Mouse (Mus musculus) frontal cortex, adult 2 months (tissue): ENCODE results near the gene Vps26b. TPM values are rescaled to one million over a fixed set of nuclear protein-coding genes. Genes with fewer than 3 reads are reported as not detected.

ENCODE experiments used
- DNase-seq, 2 experiments: peaks; one replicate each; pipeline ENCODE4 v3.0.0; 2022; ENCODE audit warnings: low spot score in 1 of 2; ENCODE audit errors: extremely low spot score in 1 of 2
- polyA plus RNA-seq: library from polyadenylated mRNA; depleted of rRNA; stranded (reverse); fragments of >200 nt; gene quantifications from 2 replicates; pipeline ENCODE4 v1.2.3, GENCODE M21; 2012; rRNA removed

Vps26b gene
- polyA plus RNA-seq, 1 experiment = 74.9 TPM

DNA sequence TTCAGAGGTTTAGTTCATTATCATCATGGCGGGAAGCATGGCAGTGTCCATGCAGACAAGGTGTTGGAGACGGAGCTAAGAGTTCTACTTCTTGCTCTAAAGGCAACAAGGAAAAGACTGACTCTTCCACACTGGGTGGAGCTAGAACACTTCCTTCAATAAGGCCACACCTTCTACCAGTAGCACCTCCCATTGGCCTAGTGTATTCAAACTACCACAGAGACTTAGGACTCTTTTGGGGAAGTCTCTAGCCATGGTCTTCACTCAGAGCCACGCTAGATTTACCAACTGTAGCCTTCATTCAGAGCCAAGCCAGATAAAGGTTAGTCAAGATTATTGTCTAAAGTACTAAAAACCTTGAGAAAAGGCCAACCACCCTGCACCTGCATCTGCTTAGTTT lies 32.8 kb downstream of the Vps26b start:
- DNase-seq = no peak

- no peak for DNase-seq
Observed at GRCm38 (mm10) chr9:26993900-26994299, 36.0 kb downstream of the Vps26b start.

DNA sequence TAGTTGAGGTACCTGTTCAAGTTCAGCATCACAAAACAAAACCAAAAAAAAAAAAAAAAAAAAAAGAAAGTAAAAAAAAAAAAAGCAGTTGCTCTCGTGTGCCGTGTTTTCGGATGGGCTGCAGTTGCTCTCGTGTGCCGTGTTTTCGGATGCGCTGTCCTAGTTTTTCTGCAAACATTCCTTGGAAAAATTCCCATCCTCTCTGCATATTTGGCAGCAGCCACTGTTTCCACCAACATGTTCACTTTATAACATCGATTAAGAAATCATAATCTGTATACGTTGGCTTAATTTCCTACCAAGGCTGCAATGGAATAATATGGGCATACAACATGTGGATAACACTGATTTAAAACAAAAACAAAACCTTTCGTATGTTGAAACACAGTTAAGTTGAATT lies 36.7 kb downstream of the Vps26b start:
- no peak for DNase-seq

DNA sequence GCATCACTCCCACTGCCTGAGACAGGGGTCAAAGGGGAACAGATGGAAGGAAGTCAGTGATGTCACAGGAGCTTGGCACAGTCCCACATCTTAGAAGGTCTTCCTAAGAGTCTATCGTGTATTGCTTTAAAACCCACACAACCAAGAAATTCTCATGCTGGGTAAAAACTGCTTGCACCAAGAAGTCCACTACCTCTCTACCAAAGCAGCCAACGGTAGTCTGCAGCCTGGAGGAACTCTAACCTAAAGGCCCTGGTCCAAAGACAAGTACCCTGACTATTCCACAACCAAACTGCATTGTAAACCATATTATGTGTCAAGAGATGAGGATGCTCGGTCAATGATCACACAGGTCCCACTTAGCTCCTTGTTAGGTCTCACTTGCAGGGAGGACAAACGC lies 39.7 kb downstream of the Vps26b start:
- DNase-seq = no peak

DNA sequence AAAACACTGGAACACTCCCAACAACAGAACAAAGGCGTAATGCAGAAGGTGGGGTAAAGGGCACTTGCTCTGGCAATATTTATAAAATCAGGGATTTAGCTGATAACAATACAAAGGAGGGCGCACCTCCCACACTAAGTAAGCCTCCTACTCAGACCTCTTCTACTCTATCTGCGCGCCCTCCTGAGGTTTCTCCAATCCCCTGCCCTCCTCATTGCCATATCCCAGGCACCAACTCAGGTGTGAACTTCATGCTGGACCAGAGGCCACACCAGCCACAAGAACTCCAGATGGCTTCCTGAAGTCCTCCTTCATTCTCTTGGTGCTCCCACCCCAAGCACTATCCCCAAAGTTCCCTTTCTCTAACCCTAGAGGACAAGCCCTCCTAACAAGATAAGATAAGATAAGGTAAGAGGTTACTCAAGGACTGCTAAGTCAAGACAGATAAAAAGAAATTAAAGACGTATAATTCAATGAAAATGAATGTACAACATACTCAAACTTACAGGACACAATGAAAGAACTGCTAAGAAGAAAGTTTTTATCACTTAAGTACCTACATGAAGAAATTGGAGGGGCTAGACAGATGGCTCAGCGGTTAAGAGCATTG lies 44.1 kb downstream of the Vps26b start:
- DNase-seq = no peak

DNA sequence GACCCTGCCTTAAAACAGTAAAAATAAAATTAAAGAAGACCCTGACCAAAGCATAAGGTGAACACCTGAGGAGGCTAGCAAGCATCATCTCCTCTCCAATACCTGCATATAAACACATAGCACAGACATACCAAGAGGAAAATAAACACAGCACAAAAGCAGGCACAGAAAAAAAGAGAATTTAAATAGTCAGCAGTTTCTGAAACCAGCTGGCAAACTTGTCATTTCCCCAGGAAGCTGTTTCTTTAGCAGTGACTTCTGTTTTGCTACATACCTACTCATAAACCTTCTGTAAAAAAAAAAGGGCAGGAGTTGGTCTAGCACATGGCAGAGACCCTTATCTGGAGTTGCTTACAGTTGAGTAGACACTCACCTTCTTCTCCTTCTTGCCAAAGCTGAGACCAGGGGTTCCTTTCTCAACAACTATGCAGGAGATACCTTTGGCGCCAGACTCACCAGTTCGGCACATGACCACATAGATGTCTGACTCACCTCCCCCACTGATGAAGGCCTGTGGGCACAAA lies 44.7 kb downstream of the Vps26b start:
- DNase-seq = no peak

DNA sequence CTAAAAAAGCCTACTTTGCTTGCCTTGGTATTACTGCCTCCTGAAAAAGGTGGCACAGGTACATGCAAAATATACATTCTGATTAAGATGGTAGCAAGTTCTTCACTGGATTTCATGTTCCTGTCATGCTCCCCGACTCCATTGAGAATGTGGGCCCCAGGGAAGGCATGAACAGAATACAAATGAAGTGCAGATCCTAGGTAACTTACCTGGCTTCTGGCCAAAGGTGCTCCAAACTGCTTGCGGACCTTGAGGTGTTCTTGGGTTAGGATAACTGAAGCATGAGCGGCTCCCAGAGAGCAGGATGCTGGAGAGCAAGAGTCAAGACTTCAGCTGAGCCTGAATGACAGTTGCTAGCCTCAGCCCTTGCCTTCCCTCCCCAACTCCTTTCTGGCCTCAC lies 51.1 kb downstream of the Vps26b start:
- DNase-seq = no peak

- peak in 1 of 2 experiments; percentile 26 for DNase-seq
Observed at GRCm38 (mm10) chr9:26977754-26978153, 52.1 kb downstream of the Vps26b start.

Other genes starting within 250 kb of the Vps26b start
- 0.72 and 0.82 TPM in 2 replicates for gene Glb1l2, start 223.6 kb downstream of the Vps26b start, polyA plus RNA-seq
- 0.06 TPM in 2 replicates for gene Glb1l3, start 169.2 kb downstream of the Vps26b start, polyA plus RNA-seq
- not detected in 2 replicates for gene Gm1110, start 107.0 kb downstream of the Vps26b start, polyA plus RNA-seq
- gene Acad8, start 30.5 kb downstream of the Vps26b start, polyA plus RNA-seq = 37.4 and 44.3 TPM in 2 replicates
- 78.0 and 78.2 TPM in 2 replicates for gene Thyn1, start 30.4 kb downstream of the Vps26b start, polyA plus RNA-seq
- 36.5 and 40.5 TPM in 2 replicates for gene Ncapd3, start 110 bp upstream of the Vps26b start, polyA plus RNA-seq
- gene Jam3, start 125.4 kb upstream of the Vps26b start, polyA plus RNA-seq = 44.5 and 49.8 TPM in 2 replicates